Mouse (Mus musculus) kidney, postnatal 4 days (tissue): ENCODE data around the gene 3110040N11Rik.
"Not testable (repeated sequence)": the region's sequence is repeated elsewhere in the genome, so short reads cannot be mapped to it uniquely, and the experiment has no call there.

Source experiments
- DNase-seq, 2 experiments: peaks; one replicate each; pipeline ENCODE4 v3.0.0; 2021; ENCODE audit warnings: mixed read lengths in 2 of 2

Gene 3110040N11Rik

GRCm38 (mm10) chr7:81789095-81789757 is at the start of gene 3110040N11Rik:
3110040N11Rik (minus strand) TSS chr7:81789478.
- peak; percentile 87 to 91 for DNase-seq

- DNase-seq, result not testable (repeated sequence)
Observed at GRCm38 (mm10) chr7:81837771-81838170, 48.5 kb upstream of the 3110040N11Rik start.

- DNase-seq, result no peak
Observed at GRCm38 (mm10) chr7:81835430-81835829, 46.2 kb upstream of the 3110040N11Rik start.

GRCm38 (mm10) chr7:81834847-81835246 is 45.6 kb upstream of the 3110040N11Rik start:
- DNase-seq, result no peak

GRCm38 (mm10) chr7:81829379-81829894 is 40.2 kb upstream of the 3110040N11Rik start, which contains the start of gene Btbd1:
Btbd1 (minus strand) TSS chr7:81829431.
- peak; percentile 90 to 94 for DNase-seq

GRCm38 (mm10) chr7:81828681-81829378 is 39.6 kb upstream of the 3110040N11Rik start:
- peak; percentile 71 to 83 for DNase-seq

- DNase-seq, result no peak
Observed at GRCm38 (mm10) chr7:81827806-81828667, 38.8 kb upstream of the 3110040N11Rik start.

- DNase-seq, result peak; percentile 47 to 53
Observed at GRCm38 (mm10) chr7:81825381-81825780, 36.1 kb upstream of the 3110040N11Rik start.

- no peak for DNase-seq
Observed at GRCm38 (mm10) chr7:81824906-81825305, 35.6 kb upstream of the 3110040N11Rik start.

GRCm38 (mm10) chr7:81806067-81806466 is 16.8 kb upstream of the 3110040N11Rik start:
- DNase-seq, result no peak

- DNase-seq, result peak; percentile 25 to 58
Observed at GRCm38 (mm10) chr7:81788536-81788935, 742 bp downstream of the 3110040N11Rik start.

GRCm38 (mm10) chr7:81777667-81778218 is 11.5 kb downstream of the 3110040N11Rik start:
- DNase-seq, result peak in 1 of 2 experiments; percentile 27

GRCm38 (mm10) chr7:81775325-81775724 is 14.0 kb downstream of the 3110040N11Rik start:
- no peak for DNase-seq

- peak in 1 of 2 experiments; percentile 9 for DNase-seq
Observed at GRCm38 (mm10) chr7:81772786-81773539, 16.3 kb downstream of the 3110040N11Rik start.

- DNase-seq, result peak; percentile 71 to 82
Observed at GRCm38 (mm10) chr7:81763110-81763845, 26.0 kb downstream of the 3110040N11Rik start.

GRCm38 (mm10) chr7:81762180-81763109 is 26.8 kb downstream of the 3110040N11Rik start, which contains the start of gene Ramac:
Ramac (plus strand) TSS chr7:81762925.
- peak; percentile 94 to 96 for DNase-seq

- DNase-seq, result no peak
Observed at GRCm38 (mm10) chr7:81747956-81748355, 41.3 kb downstream of the 3110040N11Rik start.

GRCm38 (mm10) chr7:81744145-81744544 is 45.1 kb downstream of the 3110040N11Rik start:
- DNase-seq, result peak; percentile 49 to 60

GRCm38 (mm10) chr7:81740010-81740409 is 49.3 kb downstream of the 3110040N11Rik start:
- no peak for DNase-seq
